In the genomic region with DNA sequence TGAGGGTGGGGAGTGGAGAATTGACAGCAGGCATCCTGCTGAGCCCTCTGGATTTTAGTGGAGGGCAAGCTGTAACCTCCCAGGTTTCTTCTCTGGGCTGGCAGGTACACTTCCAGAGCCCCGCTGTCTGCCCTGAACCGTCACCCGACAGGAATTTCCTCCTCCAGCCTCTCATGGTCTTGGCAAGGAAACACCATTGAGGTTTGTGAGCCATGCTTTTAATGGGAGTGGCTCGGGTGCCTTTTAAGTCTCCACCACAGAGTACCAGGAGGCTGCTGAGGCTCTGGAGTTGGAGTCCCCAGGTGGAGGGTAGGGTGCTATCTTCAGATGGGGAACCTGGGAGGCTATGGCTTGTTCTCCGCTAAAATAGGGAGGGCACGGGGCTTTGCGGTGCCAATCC, we compare ENCODE assay signal across 20 mouse cellular contexts. TPM values are rescaled to one million over a fixed set of nuclear protein-coding genes. Genes with fewer than 3 reads are reported as not detected.
DNase-seq lines count a peak whose midpoint lies in the region; ATAC-seq and TF ChIP-seq lines count a peak whose summit lies in the region.
"Had no signal": no experiment of that assay in that cellular context is flagged by ENCODE, and none has a peak within 500 bp of the region (broad histone marks: within the 10 kb centered on the region; RNA-seq: fewer than 3 reads in every experiment).

No protein-coding gene starts in this region.

- no peak for ATAC-seq in embryonic facial prominence, embryonic 14.5 days (ENCODE audit: low read depth)
- no peak for ATAC-seq in midbrain, embryonic 11.5 days (ENCODE audit: low FRiP score)
- ATAC-seq: forebrain, embryonic 15.5 days; intestine, embryonic 15.5 days; liver, postnatal 0 days; midbrain, embryonic 15.5 days had no signal

- H3K4me3 ChIP-seq in embryonic facial prominence, embryonic 14.5 days (ENCODE audit: low read depth, low read length), result no peak overlapping the region
- no peak overlapping the region for H3K4me3 ChIP-seq in embryonic facial prominence, embryonic 10.5 days
- H3K4me3 ChIP-seq in lung, adult 2 months (replicated peaks; ENCODE audit: extremely low read depth, low read depth, low read length), result no peak overlapping the region
- H3K4me3 ChIP-seq in myocyte, result no peak overlapping the region
- H3K4me3 ChIP-seq in midbrain, embryonic 11.5 days (ENCODE audit: low read depth, low read length), result no peak overlapping the region
- H3K4me3 ChIP-seq: embryonic facial prominence, embryonic 13.5 days; forebrain, embryonic 15.5 days; hindbrain, embryonic 10.5 days; intestine, embryonic 15.5 days; limb, embryonic 12.5 days; midbrain, embryonic 15.5 days; neural tube, embryonic 12.5 days had no signal

- WGBS in embryonic facial prominence, embryonic 14.5 days, result 74% methylated on average over 7 of the region's 7 CpGs
- 87% methylated on average over 7 of the region's 7 CpGs for WGBS in embryonic facial prominence, embryonic 10.5 days
- WGBS in lung, adult 2 months, result 45% methylated on average over 7 of the region's 7 CpGs
- WGBS in midbrain, embryonic 11.5 days, result 88% methylated on average over 7 of the region's 7 CpGs

- DNase-seq in embryonic facial prominence, embryonic 14.5 days (ENCODE audit: low spot score), result peak; percentile 51
- DNase-seq in embryonic facial prominence, embryonic 10.5 days (ENCODE audit: low spot score), result no peak
- peak; percentile 40 for DNase-seq in kidney, postnatal 14 days
- no peak for DNase-seq in kidney, postnatal 10 days
- DNase-seq in lung, adult 2 months, result peak; percentile 69
- DNase-seq in midbrain, embryonic 11.5 days (ENCODE audit: low spot score, missing footprints), result no peak
- DNase-seq in testis, postnatal 14 days (ENCODE audit: low spot score), result no peak
- DNase-seq: adrenal gland, postnatal 14 days; cerebellum, postnatal 36 days; liver, postnatal 0 days; right cerebral cortex, postnatal 4 days; thymus, postnatal 25 days had no signal

- H3ac ChIP-seq in myocyte (ENCODE audit: control insufficient read depth, insufficient read length), result no peak overlapping the region

- H3K4me2 ChIP-seq in embryonic facial prominence, embryonic 14.5 days (ENCODE audit: low read depth, low read length), result no peak overlapping the region
- H3K4me2 ChIP-seq in myocyte (ENCODE audit: low read depth), result peak overlapping the region; percentile 74
- no peak overlapping the region for H3K4me2 ChIP-seq in midbrain, embryonic 11.5 days
- H3K4me2 ChIP-seq: embryonic facial prominence, embryonic 13.5 days; forebrain, embryonic 15.5 days; intestine, embryonic 15.5 days; limb, embryonic 12.5 days; midbrain, embryonic 15.5 days; neural tube, embryonic 12.5 days had no signal

- H3K27me3 ChIP-seq in embryonic facial prominence, embryonic 14.5 days (replicated peaks; ENCODE audit: control insufficient read depth, insufficient read depth, low read length), result no peaks in the 10 kb centered on the region
- H3K27me3 ChIP-seq in embryonic facial prominence, embryonic 10.5 days (replicated peaks; ENCODE audit: low read depth, poor library complexity, severe bottlenecking), result no peaks in the 10 kb centered on the region
- H3K27me3 ChIP-seq in myocyte (ENCODE audit: control insufficient read depth, insufficient read depth, insufficient read length), result no peaks in the 10 kb centered on the region
- H3K27me3 ChIP-seq in midbrain, embryonic 11.5 days (ENCODE audit: control insufficient read depth, insufficient read depth, low read length), result no peaks in the 10 kb centered on the region
- H3K27me3 ChIP-seq: embryonic facial prominence, embryonic 13.5 days; forebrain, embryonic 15.5 days; intestine, embryonic 15.5 days; limb, embryonic 12.5 days; midbrain, embryonic 15.5 days; neural tube, embryonic 12.5 days had no signal

- H3K27ac ChIP-seq in embryonic facial prominence, embryonic 14.5 days (replicated peaks; ENCODE audit: low read depth, low read length), result no peak overlapping the region
- H3K27ac ChIP-seq in embryonic facial prominence, embryonic 10.5 days (replicated peaks), result no peak overlapping the region
- no peak overlapping the region for H3K27ac ChIP-seq in midbrain, embryonic 11.5 days (ENCODE audit: low read depth, low read length)
- H3K27ac ChIP-seq: embryonic facial prominence, embryonic 13.5 days; forebrain, embryonic 15.5 days; hindbrain, embryonic 10.5 days; intestine, embryonic 15.5 days; limb, embryonic 12.5 days; midbrain, embryonic 15.5 days; neural tube, embryonic 12.5 days had no signal

- H3K36me3 ChIP-seq in embryonic facial prominence, embryonic 14.5 days (ENCODE audit: control insufficient read depth, insufficient read depth, low read length), result no peaks in the 10 kb centered on the region
- H3K36me3 ChIP-seq in embryonic facial prominence, embryonic 10.5 days (replicated peaks), result peaks cover 5% of the 10 kb centered on the region; the same call in 1 of the 2 replicates
- no peaks in the 10 kb centered on the region for H3K36me3 ChIP-seq in myocyte (ENCODE audit: control insufficient read depth, insufficient read depth)
- H3K36me3 ChIP-seq in midbrain, embryonic 11.5 days (ENCODE audit: control insufficient read depth, insufficient read depth, low read length), result no peaks in the 10 kb centered on the region
- H3K36me3 ChIP-seq: forebrain, embryonic 15.5 days; intestine, embryonic 15.5 days; limb, embryonic 12.5 days; midbrain, embryonic 15.5 days; neural tube, embryonic 12.5 days had no signal

- no peak for TF ChIP-seq CTCF in lung, adult 2 months (IDR thresholded peaks at IDR 0.05; ENCODE audit: insufficient read depth, low read length)

- peaks cover 6% of the 10 kb centered on the region; the same call in 1 of the 2 replicates for H3K9me3 ChIP-seq in embryonic facial prominence, embryonic 14.5 days (ENCODE audit: control insufficient read depth, low read length)
- H3K9me3 ChIP-seq in embryonic facial prominence, embryonic 10.5 days, result peaks cover 2% of the 10 kb centered on the region; the same call in 1 of the 2 replicates
- H3K9me3 ChIP-seq in midbrain, embryonic 11.5 days (ENCODE audit: control insufficient read depth, low read length), result peaks cover 3% of the 10 kb centered on the region; the same call in 1 of the 2 replicates
- H3K9me3 ChIP-seq: forebrain, embryonic 15.5 days; intestine, embryonic 15.5 days; midbrain, embryonic 15.5 days; neural tube, embryonic 12.5 days had no signal

- no peak for TF ChIP-seq POLR2A in lung, adult 2 months (IDR thresholded peaks at IDR 0.05; ENCODE audit: borderline replicate concordance, extremely low read depth, low read depth, low read length)
- TF ChIP-seq POLR2A in myocyte (IDR thresholded peaks at IDR 0.05; ENCODE audit: insufficient read length, low read depth), result no peak

- no peak overlapping the region for H3K9ac ChIP-seq in embryonic facial prominence, embryonic 14.5 days (ENCODE audit: low read depth, low read length)
- H3K9ac ChIP-seq in midbrain, embryonic 11.5 days (ENCODE audit: low read length), result no peak overlapping the region
- H3K9ac ChIP-seq: embryonic facial prominence, embryonic 13.5 days; forebrain, embryonic 15.5 days; intestine, embryonic 15.5 days; limb, embryonic 12.5 days; liver, postnatal 0 days; midbrain, embryonic 15.5 days; neural tube, embryonic 12.5 days had no signal

- peaks cover 20% of the 10 kb centered on the region for H3K4me1 ChIP-seq in embryonic facial prominence, embryonic 14.5 days (ENCODE audit: control insufficient read depth, insufficient read depth, low read length)
- peaks cover 17% of the 10 kb centered on the region for H3K4me1 ChIP-seq in embryonic facial prominence, embryonic 10.5 days
- H3K4me1 ChIP-seq in lung, adult 2 months (ENCODE audit: control insufficient read depth, insufficient read depth, low read length), result peaks cover 43% of the 10 kb centered on the region
- H3K4me1 ChIP-seq in midbrain, embryonic 11.5 days (ENCODE audit: control insufficient read depth, insufficient read depth, low read length), result no peaks in the 10 kb centered on the region

- H3K79me2 ChIP-seq in myocyte (ENCODE audit: control insufficient read depth, insufficient read depth), result peaks cover 9% of the 10 kb centered on the region

TF ChIP-seq in myocyte, 11 proteins besides CTCF, POLR2A, EP300 and RAD21:
- no peak for TF ChIP-seq CEBPB (IDR thresholded peaks at IDR 0.05; ENCODE audit: insufficient read depth, poor library complexity, severe bottlenecking)

RNA-seq across cellular contexts. Expression of a gene that starts 53.9 kb away (rescaled TPM):
- polyA plus RNA-seq in embryonic facial prominence, embryonic 14.5 days (2014; fragmentation: Nextera tagmentation; extraction: Ambion mirVana), result 23.1 and 24.0 TPM in 2 replicates
- polyA plus RNA-seq in embryonic facial prominence, embryonic 10.5 days (2016; fragmentation: Nextera tagmentation; extraction: Ambion mirVana), result 25.1 and 26.5 TPM in 2 replicates
- 33.9 and 40.2 TPM in 2 replicates for polyA plus RNA-seq in lung, adult 2 months (2012; rRNA removed)
- 23.2 TPM for polyA plus RNA-seq in myocyte (2012; fragmentation: generic; extraction: Trizol)
- polyA plus RNA-seq in midbrain, embryonic 11.5 days (2014; fragmentation: Nextera tagmentation; extraction: Ambion mirVana), result 17.3 and 18.6 TPM in 2 replicates

Comparison
In these comparisons a context has a peak if more than half of its experiments do, and no peak if none do; other contexts are left out.
1. DNase-seq: peak in embryonic facial prominence, embryonic 14.5 days (single experiment), kidney, postnatal 14 days (single experiment) and lung, adult 2 months (single experiment); none in embryonic facial prominence, embryonic 10.5 days (single experiment), kidney, postnatal 10 days (single experiment), midbrain, embryonic 11.5 days (single experiment) and testis, postnatal 14 days (single experiment).